Mouse (Mus musculus) liver, postnatal 0 days (tissue): ENCODE results near the gene Hist1h3e. TPM values are rescaled to one million over a fixed set of nuclear protein-coding genes. Genes with fewer than 3 reads are reported as not detected.
A peak's percentile ranks its signal among the peaks of the same experiment; 100 is the strongest.
"Not testable (repeated sequence)": the region's sequence is repeated elsewhere in the genome, so short reads cannot be mapped to it uniquely, and the experiment has no call there.

ENCODE experiments used
- ATAC-seq: fragments of 200-750 bp; cut with Nextera tagmentation; 2 replicates; pipeline ENCODE4 v1.8.0; 2017; ENCODE audit warnings: mild to moderate bottlenecking, moderate library complexity
- DNase-seq: peaks from one replicate; pipeline ENCODE4 v3.0.0-alpha.2; 2016
- H3K27ac ChIP-seq: fragments of 300-500 bp; sonication (generic); 2 replicates; pipeline ENCODE4 v1.5.1; 2014; ENCODE audit warnings: antibody characterized with exemption, moderate library complexity, mild to moderate bottlenecking, low read depth
- H3K27me3 ChIP-seq: fragments of 300-500 bp; sonication (generic); 2 replicates; pipeline ENCODE4 v1.6.1; 2014; ENCODE audit warnings: low read length, control low read depth, mixed read lengths; ENCODE audit not compliant: insufficient read depth
- H3K36me3 ChIP-seq: fragments of 300-500 bp; sonication (generic); replicated peaks from 2 replicates; pipeline ENCODE4 v1.6.1; 2014; ENCODE audit warnings: mild to moderate bottlenecking, control low read depth, low read length, moderate library complexity, mixed read lengths; ENCODE audit not compliant: insufficient read depth
- H3K4me1 ChIP-seq: fragments of 300-500 bp; sonication (generic); 2 replicates; pipeline ENCODE4 v1.6.1; 2014; ENCODE audit warnings: antibody characterized with exemption, mild to moderate bottlenecking, control low read depth; ENCODE audit not compliant: insufficient read depth
- H3K4me2 ChIP-seq: fragments of 300-500 bp; sonication (generic); 2 replicates; pipeline ENCODE4 v1.6.1; 2014; ENCODE audit warnings: low read depth, mild to moderate bottlenecking, low read length, moderate library complexity, mixed read lengths
- H3K4me3 ChIP-seq: fragments of 300-500 bp; sonication (generic); 2 replicates; pipeline ENCODE4 v1.5.1; 2014; ENCODE audit warnings: low read depth, low read length
- H3K9ac ChIP-seq: fragments of 300-500 bp; sonication (generic); replicated peaks from 2 replicates; pipeline ENCODE4 v1.6.1; 2014; ENCODE audit warnings: mild to moderate bottlenecking, moderate library complexity
- H3K9me3 ChIP-seq: fragments of 300-500 bp; sonication (generic); 2 replicates; pipeline ENCODE4 v1.6.1; 2016; ENCODE audit warnings: mild to moderate bottlenecking, control low read depth, low read length, mixed read lengths
- CTCF ChIP-seq: sonication (generic); IDR thresholded peaks from 2 replicates; pipeline ENCODE4 v1.5.1; 2016; ENCODE audit warnings: antibody characterized with exemption, low read depth
- EP300 ChIP-seq: IDR thresholded peaks from 2 replicates; pipeline ENCODE4 v1.6.1; 2016; ENCODE audit warnings: antibody characterized with exemption, low read depth, mild to moderate bottlenecking
- WGBS: fragments of 180-500 bp; shearing (Covaris S2); extraction: QIAGEN DNeasy Blood & Tissue Kit; methylation state at CpG from one replicate; pipeline ENCODE4 v1.1.7; 2014; ENCODE audit not compliant: insufficient replicate concordance; 5-methylcytosine and 5-hydroxymethylcytosine counted together
- polyA plus RNA-seq: library from polyadenylated mRNA; unstranded; fragments of >200 nt; fragmentation: Nextera tagmentation; extraction: Ambion mirVana; gene quantifications from 2 replicates; pipeline ENCODE4 v1.2.1, GENCODE M21; 2015

Hist1h3e gene
- polyA plus RNA-seq, 1 experiment from 2014 or later: 4.6 TPM

- ATAC-seq (peak; percentile 82), DNase-seq (peak; percentile 91)
- H3K36me3 ChIP-seq, H3K9me3 ChIP-seq, H3K27me3 ChIP-seq: not testable (repeated sequence)
- under 1% methylated on average over 49 of the region's 62 CpGs for WGBS
- Histone ChIP-seq H3K9ac (peak within 1 kb of the TSS; percentile 87), H3K4me1 (peaks cover 18% of the 10 kb centered on the region), H3K4me2 (peak within 1 kb of the TSS; percentile 80), H3K4me3 (peak within 1 kb of the TSS; percentile 66), H3K27ac (peak within 1 kb of the TSS; percentile 99)
- TF ChIP-seq EP300 (peak; percentile 25; the same call in 1 of the 2 replicates), CTCF (peak; percentile 5; the same call in 1 of the 2 replicates)
Observed at GRCm38 (mm10) chr13:23535137-23536075, 26.8 kb downstream of the Hist1h3e start, which contains the start of gene Hist1h3g. Gene Hist1h3g, plus strand, starts transcription at chr13:23535422.

- peak; percentile 47 for DNase-seq
- no peaks in the 10 kb centered on the region for H3K9me3 ChIP-seq
- ATAC-seq: peak; percentile 40
- peak overlapping the region; percentile 99 for H3K27ac ChIP-seq
- no peak for TF ChIP-seq CTCF
- no peak; the same call in none of the 2 replicates for TF ChIP-seq EP300
- WGBS: under 1% methylated on average over 15 of the region's 15 CpGs
- peaks cover 20% of the 10 kb centered on the region for H3K4me1 ChIP-seq
- H3K27me3 ChIP-seq: no peaks in the 10 kb centered on the region
- no peaks in the 10 kb centered on the region for H3K36me3 ChIP-seq
- peak overlapping the region; percentile 80 for H3K4me2 ChIP-seq
- peak overlapping the region; percentile 87 for H3K9ac ChIP-seq
- H3K4me3 ChIP-seq: peak overlapping the region; percentile 66
Observed at GRCm38 (mm10) chr13:23534368-23535131, 27.6 kb downstream of the Hist1h3e start.

- 0% methylated on average over 23 of the region's 53 CpGs for WGBS
- not testable (repeated sequence) for H3K9me3 ChIP-seq, H3K27me3 ChIP-seq, H3K36me3 ChIP-seq
- Histone ChIP-seq H3K4me3 (peak within 1 kb of the TSS; percentile 66), H3K4me1 (peaks cover 20% of the 10 kb centered on the region), H3K9ac (peak within 1 kb of the TSS; percentile 87), H3K27ac (peak within 1 kb of the TSS; percentile 99), H3K4me2 (peak within 1 kb of the TSS; percentile 80)
- ATAC-seq (peak; percentile 33), DNase-seq (peak; percentile 83)
- TF ChIP-seq EP300: peak; percentile 51; the same call in 1 of the 2 replicates
Observed at GRCm38 (mm10) chr13:23533560-23534367, 28.4 kb downstream of the Hist1h3e start, which contains the start of gene Hist1h2af. Gene Hist1h2af, plus strand, starts transcription at chr13:23533906.

GRCm38 (mm10) chr13:23532262-23533075 lies 29.7 kb downstream of the Hist1h3e start:
- Histone ChIP-seq H3K27ac (peak overlapping the region; percentile 99), H3K4me1 (peaks cover 20% of the 10 kb centered on the region), H3K36me3 (no peaks in the 10 kb centered on the region), H3K4me3 (peak overlapping the region; percentile 66), H3K4me2 (peak overlapping the region; percentile 80), H3K9me3 (no peaks in the 10 kb centered on the region), H3K9ac (peak overlapping the region; percentile 87), H3K27me3 (no peaks in the 10 kb centered on the region)
- WGBS: 16% methylated on average over 9 of the region's 9 CpGs
- no peak for ATAC-seq
- TF ChIP-seq CTCF (no peak), EP300 (no peak)
- DNase-seq: peak; percentile 38
